Mouse (Mus musculus): Measurements from ENCODE around the gene Ehmt1.
"Not testable (repeated sequence)": the region's sequence is repeated elsewhere in the genome, so short reads cannot be mapped to it uniquely, and the experiment has no call there.

Gene Ehmt1

DNA sequence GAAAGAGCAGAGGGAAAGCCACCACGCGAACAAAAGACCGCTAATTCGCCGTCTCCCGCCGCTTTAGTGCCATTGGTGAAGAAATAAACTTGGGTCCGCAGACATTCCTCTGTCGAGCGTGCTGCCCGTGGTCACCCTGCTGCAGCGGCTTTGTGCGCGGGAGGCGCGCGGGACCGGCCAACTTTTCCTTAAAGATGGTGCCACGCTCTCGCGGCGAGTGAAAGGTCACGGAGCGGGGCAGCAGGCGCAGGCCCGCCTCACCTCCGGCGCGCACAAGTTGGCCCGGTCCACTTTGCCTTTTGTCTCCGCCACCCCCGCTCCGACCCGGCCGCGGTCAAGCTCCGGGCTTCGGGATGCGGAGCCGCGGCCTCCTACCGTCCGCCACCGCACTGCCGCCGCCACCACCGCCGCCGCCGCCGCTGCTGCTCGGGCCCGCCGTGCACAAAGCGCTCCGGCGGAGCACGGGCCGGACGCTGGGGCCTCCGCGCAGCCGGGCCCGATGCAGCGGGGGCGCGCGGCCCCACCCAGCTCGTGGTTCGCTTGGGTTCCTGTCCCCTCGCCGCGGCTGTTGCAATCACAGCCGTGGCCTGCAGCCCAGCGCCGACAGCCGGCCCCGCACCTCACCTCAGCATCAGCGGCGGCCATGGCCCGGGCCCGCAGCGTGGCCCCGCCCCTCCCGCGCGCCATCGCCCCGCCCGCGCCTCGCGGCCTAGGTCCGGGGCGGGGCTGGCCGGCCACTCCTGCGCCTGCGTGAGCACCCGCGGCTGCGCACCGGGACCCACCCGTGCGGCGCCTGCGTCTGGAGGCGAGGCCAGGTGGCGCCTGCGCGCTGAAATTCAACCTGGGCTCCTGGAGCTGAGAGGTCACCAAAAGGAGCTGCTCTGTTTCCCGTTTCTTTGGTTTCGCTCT, at the start of gene Ehmt1:
Gene Ehmt1 (minus strand): TSS at position 685 of the 909 bp plus-strand sequence.
- DNase-seq (ENCODE audit: low spot score): peak; percentile 94

DNA sequence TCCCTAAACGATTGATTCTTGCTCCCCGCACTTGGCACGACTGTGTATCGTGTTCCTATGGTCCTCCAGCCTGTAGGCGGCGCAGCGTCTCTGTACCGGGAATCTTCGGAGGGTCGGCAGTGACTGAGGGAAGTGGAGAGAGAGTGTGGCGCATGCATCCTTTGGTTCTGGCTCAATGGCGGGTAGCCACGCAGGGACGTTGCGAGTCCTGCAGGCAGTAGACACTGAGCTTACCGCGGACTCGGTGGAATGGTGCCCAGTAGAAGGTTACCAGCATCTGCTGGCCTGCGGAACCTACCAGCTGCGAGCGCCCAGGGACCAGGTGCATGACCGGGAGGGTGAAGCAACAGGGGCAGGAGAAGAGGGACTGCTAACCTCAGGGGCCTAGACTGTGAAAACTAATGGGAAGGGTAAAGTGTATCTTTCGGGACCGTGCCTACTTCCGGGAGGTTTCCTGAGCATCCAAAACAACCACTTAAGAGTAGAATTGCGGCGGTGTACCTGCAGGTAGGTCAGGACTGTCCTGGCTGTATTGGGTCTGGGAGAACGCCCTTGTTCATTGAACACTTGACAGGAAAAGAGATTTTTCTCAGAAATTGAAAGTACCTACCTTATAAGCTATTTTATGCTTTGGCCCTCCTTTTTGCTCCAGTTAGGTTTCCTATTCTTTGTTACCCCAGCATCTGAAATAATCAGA, 43.0 kb upstream of the Ehmt1 start, which contains the start of gene Dph7:
Gene Dph7 (plus strand): TSS at position 97 of the 697 bp plus-strand sequence.
- DNase-seq (ENCODE audit: low spot score): peak; percentile 88

DNA sequence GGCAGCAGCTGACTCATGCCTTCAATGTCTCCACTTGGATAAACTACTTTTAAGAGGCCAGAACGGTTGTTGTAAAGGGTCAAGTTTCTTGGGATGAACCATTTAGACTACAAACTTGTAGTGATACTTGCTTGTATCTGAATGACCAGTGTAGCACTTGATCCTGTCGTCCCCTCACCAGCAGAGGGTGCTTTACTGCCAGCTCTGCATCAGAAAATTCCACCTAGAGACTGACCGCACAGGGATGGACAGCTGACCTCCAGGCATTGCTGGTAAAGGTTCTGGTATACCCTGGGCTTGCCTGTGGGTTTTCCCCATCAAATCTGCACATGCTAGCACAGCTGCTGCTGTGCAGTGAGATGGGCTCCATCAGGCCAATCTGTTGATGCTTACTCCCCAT, 41.5 kb upstream of the Ehmt1 start:
- DNase-seq (ENCODE audit: low spot score): no peak

DNA sequence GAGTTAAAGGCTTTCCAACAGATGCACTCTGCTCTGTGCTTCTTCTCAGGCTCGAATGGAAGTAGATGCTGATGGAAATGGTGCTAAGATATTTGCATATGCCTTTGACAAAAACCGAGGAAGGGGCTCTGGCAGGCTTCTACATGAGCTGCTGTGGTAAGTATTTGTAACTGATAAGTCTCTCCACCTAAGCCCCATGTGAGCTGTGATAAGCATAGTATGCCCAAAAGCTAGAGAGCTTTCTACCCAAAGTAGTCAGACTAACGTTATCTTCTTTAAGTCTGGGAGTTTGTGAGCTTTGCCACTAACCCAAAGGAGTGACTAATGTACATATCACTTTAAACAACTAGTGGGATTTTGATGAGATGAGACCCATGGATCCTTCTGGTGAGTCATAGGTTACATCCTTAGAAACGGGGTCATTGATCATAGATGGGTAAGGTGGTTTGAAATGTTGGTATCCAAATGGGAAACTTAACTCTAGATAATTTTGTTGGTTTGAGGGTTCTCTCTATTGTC, 33.2 kb upstream of the Ehmt1 start:
- DNase-seq (ENCODE audit: low spot score): no peak

DNA sequence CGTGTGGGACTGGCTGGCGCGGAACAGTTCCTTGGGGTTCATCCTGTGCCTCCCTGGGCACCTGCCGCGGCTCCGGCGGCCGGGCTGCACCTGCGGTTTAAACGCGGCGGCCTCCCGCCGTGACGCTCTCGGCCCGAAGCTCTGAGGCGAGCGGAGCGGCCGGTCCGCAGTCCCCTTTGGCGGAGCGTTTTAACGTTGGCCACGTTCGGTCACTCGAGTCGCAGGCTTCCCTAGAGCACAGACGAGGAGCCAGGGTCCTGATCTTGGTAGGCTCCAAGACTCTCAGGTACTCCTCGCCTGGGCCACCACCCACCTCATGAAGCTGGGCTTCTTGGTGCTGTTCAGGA, 30.7 kb upstream of the Ehmt1 start:
- no peak for DNase-seq (ENCODE audit: low spot score)

DNA sequence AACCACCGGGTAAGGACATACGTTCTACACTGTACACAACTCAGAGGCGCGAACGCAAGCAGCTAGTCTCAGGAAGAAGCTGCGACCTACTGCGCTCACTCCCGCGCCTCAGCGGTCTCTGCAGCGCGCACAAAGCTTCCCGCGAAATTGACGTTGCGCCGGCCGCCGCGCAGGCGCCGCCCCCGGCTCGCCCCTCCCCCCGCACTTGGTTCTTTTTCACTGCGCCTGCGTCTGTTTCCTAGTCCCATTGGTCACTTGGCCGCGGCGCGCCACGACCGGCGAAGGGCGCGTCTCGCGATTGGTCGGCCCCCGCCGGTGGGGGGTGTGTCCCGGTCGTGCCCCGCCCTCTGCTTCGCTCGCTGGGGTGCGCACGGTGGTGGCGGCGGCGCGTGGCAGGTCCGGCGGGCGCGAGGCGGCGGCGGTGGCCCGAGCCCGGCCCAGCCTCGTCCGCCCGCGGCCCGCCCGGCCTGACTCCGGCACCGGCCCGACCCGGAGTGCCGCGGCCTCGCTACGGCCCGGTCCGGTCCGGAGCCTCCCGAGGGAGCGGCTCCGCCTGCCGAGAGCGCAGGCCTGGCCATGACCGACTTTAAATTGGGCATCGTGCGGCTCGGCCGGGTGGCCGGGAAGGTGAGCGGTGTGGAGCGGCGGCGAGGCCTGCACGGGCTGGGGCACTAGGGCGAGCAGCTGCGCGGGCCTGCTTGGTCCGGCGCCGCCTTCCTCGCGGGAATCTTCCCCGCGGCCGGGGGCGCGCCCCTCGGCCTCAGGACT, 30.2 kb upstream of the Ehmt1 start, which contains the start of gene Zmynd19:
Gene Zmynd19 (plus strand): TSS at position 372 of the 768 bp plus-strand sequence.
- peak; percentile 99 for DNase-seq (ENCODE audit: low spot score)

DNA sequence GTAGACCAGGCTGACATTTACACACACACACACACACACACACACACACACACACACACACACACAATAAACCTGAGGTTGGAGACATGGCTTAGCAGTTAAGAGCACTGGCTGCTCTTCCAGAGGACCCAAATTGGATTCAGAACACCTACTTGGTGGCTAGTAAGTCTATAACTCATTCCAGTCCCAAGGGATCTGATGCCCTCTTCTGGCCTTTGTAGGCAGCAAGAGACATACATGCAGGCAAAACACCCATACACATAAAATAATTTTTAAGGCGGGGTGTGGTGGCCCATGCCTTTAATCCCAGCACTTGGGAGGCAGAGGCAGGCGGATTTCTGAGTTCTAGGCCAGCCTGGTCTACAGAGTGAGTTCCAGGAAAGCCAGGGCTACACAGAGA, 24.9 kb upstream of the Ehmt1 start:
- not testable (repeated sequence) for DNase-seq (ENCODE audit: low spot score)

DNA sequence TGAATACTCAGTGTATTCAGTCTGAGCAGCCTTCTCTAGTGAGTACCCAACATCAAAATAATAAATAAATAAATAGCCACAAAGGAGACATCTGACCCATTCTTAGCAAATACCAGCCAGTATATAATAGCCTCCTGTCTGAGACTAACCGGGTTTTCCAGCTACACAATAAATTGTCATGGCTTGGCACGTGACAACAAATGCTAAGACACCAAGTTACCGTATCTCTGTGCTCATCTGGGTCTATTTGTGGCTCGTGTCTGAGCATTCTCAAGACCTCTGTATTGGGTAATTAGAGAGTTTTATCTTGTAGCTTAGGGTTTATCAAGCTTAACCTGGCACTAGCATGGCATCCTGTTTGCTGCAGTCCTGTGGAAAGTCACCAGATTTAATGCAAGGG, 22.7 kb upstream of the Ehmt1 start:
- no peak for DNase-seq (ENCODE audit: low spot score)

DNA sequence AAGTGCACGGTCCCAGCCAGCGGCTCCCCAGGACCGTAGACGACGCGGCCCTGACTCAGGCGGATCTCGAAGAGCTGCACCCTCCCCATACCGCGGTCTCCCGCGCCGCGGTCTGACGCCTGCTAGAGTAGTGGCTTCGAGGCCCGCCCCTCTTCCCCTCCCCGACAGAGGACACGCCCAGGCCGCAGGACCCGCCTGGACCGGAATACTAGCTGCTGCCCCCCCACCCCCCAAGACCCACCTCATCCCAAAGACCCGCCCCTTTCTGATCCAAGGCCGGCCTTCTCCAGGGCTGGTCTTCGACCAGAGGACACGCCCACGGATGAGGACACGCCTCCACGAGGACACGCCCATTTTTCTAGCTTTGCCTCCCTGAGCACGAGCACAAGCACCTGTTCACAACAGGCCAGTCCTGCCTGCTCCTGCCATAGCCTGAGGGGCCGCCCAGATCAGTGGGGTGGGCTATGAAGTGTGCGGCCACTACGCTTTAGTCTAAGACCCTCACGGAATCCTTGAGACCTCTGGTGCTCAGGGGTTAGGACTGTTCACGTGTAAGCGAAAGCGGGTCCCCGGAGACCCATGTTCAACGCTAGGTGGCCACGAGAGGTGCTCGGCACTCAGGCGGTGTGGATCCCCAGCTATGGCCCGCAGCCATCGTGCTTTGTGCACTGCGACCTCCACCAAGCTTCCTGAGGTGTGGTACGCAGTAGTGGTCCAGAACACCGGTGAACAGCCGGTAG, 15.8 kb upstream of the Ehmt1 start, which contains the start of gene Arrdc1:
Gene Arrdc1 (minus strand): TSS at position 196 of the 740 bp plus-strand sequence.
- peak; percentile 89 for DNase-seq (ENCODE audit: low spot score)

DNA sequence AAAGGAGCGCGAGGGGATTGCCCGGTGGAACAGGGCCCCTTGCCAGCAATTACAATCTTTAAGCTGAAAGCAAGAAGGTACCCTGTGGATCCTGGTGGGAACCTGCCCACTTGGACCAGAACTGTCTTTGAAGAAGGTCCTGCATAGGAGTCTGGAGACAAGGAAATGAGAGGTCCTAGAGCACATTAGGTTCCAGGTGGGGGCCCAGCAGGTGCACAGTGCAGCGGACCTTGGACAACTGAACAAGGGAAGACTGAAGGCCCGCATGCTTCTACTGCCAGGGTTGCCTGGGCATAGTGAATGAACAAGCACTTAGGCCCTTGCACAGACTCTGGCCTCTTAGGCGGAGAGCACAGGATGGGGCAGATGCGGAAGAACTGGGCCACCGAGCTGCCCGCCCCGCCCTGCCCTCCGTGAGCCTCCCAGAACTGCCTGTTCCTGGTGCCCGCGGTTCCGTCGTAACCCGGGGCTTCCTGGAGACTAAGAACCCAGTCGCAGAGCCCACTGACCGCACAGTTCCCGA, 15.1 kb upstream of the Ehmt1 start:
- no peak for DNase-seq (ENCODE audit: low spot score)

DNA sequence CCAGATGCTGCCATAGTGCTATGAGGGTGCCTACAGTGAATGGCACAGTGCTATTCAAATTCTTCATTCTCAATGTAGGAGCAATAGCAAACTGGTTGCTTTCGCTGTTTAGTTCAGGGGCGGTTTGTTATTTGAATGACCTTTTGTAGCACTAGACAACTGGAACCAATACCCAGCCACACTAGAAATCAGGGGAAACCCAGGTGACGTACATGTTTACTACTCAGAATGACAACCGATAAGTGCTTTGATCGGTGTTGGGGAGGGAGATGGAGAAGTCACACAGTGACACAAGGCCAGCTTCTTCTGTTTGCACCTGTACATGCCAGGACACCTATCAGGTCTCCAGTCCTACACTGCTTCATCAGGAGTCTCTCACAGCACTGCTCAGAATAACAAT, 10.2 kb upstream of the Ehmt1 start:
- DNase-seq (ENCODE audit: low spot score): no peak

DNA sequence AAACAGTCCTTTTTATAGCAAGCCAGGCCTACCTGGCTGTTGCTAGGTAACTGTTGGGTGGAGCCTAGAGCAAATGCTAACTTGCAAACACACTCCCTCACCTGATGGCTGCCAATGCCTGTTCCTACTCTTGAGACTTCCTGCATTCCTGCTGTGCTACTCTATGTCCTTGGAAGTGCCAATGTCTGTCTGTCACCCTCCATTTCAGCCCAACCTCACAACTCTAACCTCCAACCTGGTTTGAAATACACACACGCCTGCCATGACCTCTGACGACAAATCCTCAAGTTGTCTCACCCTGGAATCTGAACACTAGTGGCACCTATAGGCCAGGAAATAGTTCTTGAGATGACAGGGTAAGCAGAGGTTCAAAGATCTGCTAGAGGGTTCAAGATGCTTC, 9.7 kb upstream of the Ehmt1 start:
- DNase-seq (ENCODE audit: low spot score): no peak

DNA sequence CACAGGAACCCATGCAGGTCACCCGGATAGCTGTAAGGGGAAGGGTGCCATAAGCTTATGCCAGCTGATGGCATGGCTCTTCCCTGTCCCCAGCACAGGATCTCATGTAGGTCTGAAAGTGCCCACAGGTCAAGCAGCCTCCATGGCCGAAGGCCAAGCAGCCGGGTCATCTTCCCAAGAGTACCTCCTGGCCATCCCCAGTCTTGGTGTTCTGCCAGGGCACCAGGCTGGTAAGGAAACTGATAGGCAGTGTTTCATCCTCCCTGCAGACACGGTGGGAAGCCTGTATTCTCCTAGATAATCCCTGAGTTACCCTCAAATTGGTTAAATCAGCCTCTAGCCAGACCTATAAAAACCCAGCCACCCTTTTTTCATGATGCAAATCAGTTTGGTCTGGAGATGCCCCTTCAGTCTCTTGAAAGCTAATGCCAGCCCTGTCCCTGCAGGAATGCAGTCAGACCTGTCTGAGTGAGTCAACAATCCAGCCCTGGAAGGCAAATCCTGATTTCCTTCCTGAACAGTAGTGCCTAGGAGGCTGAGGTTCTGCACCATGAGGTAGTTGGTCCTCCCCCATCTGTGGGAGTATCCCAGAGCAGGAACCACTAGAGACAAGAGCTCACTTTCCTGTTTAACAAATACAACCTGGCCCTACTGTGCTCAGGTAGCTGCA, 8.5 kb upstream of the Ehmt1 start:
- DNase-seq (ENCODE audit: low spot score): peak; percentile 38

DNA sequence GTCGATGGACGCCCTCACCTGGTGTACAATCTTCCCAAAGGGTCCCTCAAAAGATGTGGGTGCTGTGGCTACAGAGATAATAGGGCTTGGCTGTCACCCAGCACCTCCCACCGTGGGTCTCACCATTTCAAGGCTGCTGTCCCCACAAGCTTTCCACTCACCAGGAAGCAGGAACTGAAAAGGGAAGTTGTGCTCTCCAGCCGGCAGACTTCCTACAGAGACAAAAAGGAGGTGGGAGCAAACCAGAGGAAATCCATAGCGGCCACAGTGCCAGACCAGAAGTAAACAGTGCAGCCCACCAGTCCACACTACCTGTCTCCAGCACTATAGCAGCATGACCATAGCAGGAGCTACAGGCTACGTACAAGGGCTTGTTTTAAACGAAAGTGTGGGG, 7.5 kb upstream of the Ehmt1 start:
- no peak for DNase-seq (ENCODE audit: low spot score)

DNA sequence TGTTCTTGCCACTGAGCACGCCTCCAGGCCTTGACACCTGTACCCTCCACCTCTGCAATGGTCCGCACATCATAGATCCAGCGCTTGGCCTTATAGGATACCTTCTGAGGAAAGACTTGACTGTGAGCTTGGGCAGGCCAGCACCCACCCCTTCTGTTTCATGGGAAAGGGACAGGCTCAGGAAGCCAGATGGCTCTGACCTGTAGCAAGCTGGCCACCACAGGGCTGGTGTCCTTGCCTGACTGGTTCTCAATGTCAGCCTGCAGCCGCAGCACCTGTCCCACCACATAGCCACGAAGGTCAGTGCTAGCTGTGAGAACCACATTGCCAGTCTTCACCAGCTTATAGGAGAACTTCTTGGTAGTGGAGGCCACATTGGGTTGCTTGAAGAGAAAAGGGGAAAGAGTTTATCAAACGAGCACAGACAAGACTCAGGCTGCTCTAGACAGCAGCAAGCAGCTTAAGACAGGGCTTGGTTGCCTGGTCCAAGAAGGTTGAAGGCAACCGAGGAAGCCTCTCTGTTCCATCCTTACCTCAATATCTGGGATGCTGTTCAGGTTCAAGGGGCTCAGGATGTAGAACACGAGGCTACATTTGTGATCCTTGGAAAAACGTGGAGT, 7.0 kb upstream of the Ehmt1 start:
- no peak for DNase-seq (ENCODE audit: low spot score)

DNA sequence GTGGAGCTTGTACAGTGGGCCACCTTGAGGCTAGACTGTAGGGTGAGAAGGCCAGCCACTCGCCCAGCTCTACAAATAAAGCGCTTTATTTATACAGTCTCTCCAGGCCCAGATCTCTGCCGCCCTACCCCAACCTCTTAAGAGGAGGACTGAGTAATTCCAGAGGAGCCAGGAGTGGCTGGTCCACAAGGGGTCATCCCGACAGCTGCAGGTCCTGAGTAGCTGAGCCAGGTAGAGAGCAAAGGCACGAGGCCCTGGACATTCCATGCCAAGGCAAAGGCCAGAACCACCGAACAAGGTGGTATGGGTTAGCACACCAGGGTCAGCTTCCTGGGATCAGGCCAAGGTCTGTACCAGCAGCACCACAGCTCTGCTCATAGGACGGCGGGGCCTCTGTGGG, 5.9 kb upstream of the Ehmt1 start:
- DNase-seq (ENCODE audit: low spot score): no peak

DNA sequence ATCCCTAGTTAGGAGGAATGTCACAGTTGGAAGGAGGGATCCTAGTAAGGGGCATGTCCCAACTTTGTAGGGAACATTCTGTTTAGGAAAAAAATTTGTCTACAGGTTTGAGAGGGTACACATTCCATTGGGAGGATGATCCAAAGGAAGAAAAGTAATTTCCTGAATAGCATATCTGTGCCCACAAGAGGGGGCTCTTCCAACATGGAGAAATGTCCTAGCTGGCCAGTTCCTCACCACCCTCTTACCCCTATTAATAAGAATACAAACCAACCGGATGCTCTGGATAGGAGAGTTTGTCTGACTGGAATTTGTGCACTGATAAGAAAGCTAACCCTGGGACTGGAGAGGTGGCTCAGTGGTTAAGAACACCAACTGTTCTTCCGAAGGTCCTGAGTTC, 4.1 kb upstream of the Ehmt1 start:
- no peak for DNase-seq (ENCODE audit: low spot score)

DNA sequence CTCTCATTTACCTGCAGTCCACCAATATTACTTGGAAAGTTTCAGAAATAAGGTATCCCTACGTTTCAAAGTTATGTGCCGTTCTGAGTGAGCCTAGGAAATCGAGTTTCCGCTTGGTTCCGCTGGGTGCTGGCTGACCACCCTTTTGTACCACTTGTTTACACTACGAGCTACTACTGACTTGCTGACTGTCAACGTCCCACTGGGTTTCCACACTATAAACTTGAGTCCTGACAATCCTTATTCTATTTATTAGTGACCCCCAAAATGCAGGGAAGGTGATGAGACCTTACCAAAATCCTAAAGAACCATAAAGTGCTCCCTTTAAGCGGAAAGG, 393 bp upstream of the Ehmt1 start:
- DNase-seq (ENCODE audit: low spot score): no peak

DNA sequence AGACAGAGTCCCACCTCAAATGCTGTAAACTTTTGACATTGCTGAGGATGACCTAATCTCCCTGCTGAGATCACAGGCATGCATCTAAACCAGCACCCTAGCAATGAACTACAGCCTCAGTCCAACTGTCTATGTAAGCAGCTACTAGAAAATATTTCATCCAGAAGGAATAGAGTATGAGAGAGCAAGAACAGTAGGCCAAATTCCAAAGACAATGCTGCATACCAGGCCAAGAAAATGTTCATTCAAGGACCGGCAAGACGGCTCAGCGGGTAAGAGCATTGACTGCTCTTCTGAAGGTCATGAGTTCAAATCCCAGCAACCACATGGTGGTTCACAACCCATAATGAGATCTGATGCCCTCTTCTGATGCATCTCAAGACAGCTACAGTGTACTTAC, 4.7 kb downstream of the Ehmt1 start:
- no peak for DNase-seq (ENCODE audit: low spot score)

DNA sequence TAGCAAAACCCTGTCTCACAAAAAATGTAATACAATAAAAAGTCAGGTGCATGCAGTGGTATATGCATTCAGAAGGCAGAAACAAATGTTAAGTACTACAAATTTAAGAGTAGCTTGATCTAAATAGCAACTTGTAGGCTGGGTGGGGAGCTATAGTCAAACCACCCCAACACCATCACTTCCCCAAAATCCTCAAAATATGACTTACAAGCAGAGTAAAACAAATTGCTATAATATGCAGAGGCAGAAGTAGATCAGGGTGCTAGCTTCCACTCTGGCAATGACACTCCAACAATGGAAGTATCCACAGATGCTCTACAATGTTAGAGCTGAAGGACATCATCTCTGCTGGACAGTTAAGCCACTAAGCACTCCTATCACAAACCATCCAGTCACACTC, 6.8 kb downstream of the Ehmt1 start:
- DNase-seq (ENCODE audit: low spot score): no peak
